Comparison of ENCODE assay signal across 8 mouse cellular contexts in the genomic region with DNA sequence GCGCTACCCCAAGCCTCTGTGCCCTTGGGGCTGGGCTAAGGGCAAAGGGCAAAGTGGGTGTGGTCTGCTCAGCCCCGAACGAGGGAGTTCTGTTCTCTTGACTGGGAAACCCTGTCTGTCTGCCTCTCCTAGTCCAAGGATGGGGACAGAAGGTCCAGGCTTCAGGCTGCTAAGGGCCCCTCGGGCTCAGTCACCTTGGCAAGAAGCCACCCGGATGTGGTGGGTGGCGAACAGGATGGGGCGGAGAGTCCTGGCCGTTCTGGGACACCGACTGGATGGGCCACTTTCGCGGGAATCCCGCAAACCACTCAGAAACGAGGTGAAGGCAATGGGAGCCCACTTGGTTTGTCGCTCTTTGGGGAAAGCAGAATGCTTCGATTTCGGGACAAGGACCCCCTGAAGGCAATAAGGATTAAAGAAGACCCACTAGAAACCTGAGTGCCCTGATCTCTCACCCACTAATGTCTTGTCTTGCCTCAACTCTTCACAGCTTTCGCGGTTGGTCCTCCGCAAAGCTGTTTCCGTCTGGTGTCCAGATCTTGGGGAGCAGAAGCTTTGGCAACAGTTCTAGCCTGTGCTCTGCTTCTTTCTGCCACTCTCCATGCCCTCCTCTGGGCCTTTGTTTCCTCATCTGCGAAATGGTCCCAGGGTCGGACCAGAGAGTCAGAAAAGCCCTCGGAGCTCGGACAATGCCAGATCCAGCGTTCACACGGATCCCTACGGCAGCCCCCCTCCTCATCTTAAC. TPM values are rescaled to one million over a fixed set of nuclear protein-coding genes. Genes with fewer than 3 reads are reported as not detected.
DNase-seq lines count a peak whose midpoint lies in the region; ATAC-seq and TF ChIP-seq lines count a peak whose summit lies in the region.

No protein-coding gene starts in this region.

- peak overlapping the region; percentile 98 for H3K4me2 ChIP-seq in heart, embryonic 16.5 days (ENCODE audit: low read depth, low read length)
- H3K4me2 ChIP-seq in stomach, embryonic 14.5 days (replicated peaks; ENCODE audit: low read depth, low read length): peak overlapping the region; percentile 91

- peak; percentile 62 for TF ChIP-seq POLR2A in embryonic fibroblast, embryonic 13.5 days (IDR thresholded peaks at IDR 0.05; ENCODE audit: low read depth, low read length)

- DNase-seq in CD4-positive, CD25-positive, alpha-beta regulatory T cell, adult 2 months (ENCODE audit: low read depth, low spot score): peak; percentile 41
- peak; percentile 93 for DNase-seq in adrenal gland, postnatal 14 days
- DNase-seq in kidney, postnatal 10 days: peak; percentile 93
- peak; percentile 90 to 93 for DNase-seq in lung, postnatal 4 days

- H3K9me3 ChIP-seq in heart, embryonic 16.5 days (replicated peaks; ENCODE audit: control insufficient read depth, low read length): no peaks in the 10 kb centered on the region
- H3K9me3 ChIP-seq in stomach, embryonic 14.5 days (ENCODE audit: control insufficient read depth, low read depth, low read length): no peaks in the 10 kb centered on the region

- no peaks in the 10 kb centered on the region for H3K36me3 ChIP-seq in heart, embryonic 16.5 days (ENCODE audit: control insufficient read depth, insufficient read depth)
- no peaks in the 10 kb centered on the region for H3K36me3 ChIP-seq in stomach, embryonic 14.5 days (ENCODE audit: control insufficient read depth, insufficient read depth, low read length)

- H3K27me3 ChIP-seq in heart, embryonic 16.5 days (ENCODE audit: control insufficient read depth, insufficient read depth, low read length): peaks cover 18% of the 10 kb centered on the region
- no peaks in the 10 kb centered on the region for H3K27me3 ChIP-seq in stomach, embryonic 14.5 days (ENCODE audit: control insufficient read depth, insufficient read depth, low read length)

- no peak for TF ChIP-seq CTCF in embryonic fibroblast, embryonic 13.5 days (IDR thresholded peaks at IDR 0.05; ENCODE audit: borderline replicate concordance, insufficient read depth, low read length)

- H3K27ac ChIP-seq in embryonic fibroblast, embryonic 13.5 days (ENCODE audit: insufficient read depth, low read length): 0 out of 2 replicates have a peak overlapping the region, but pooled peaks have one; percentile 1
- peak overlapping the region; percentile 86 for H3K27ac ChIP-seq in heart, embryonic 16.5 days (ENCODE audit: low read length)
- peak overlapping the region; percentile 97 for H3K27ac ChIP-seq in stomach, embryonic 14.5 days (ENCODE audit: low read length)

- ATAC-seq in CD4-positive, CD25-positive, alpha-beta regulatory T cell, adult 4 months: no peak
- ATAC-seq in heart, embryonic 16.5 days (replicated peaks; ENCODE audit: extremely low read depth, insufficient read depth, low FRiP score): peak; percentile 45; the same call in 1 of the 2 replicates
- peak; percentile 38; the same call in 1 of the 2 replicates for ATAC-seq in stomach, embryonic 14.5 days (ENCODE audit: insufficient number of reproducible peaks, insufficient read depth, low FRiP score, low read depth)

- no peaks in the 10 kb centered on the region; the same call in 1 of the 2 replicates for H3K4me1 ChIP-seq in embryonic fibroblast, embryonic 13.5 days (ENCODE audit: control insufficient read depth, insufficient read depth, low read length)
- peaks cover 25% of the 10 kb centered on the region for H3K4me1 ChIP-seq in heart, embryonic 16.5 days (ENCODE audit: control insufficient read depth, insufficient read depth, low read length)
- H3K4me1 ChIP-seq in stomach, embryonic 14.5 days (ENCODE audit: control insufficient read depth, insufficient read depth, low read length): peaks cover 28% of the 10 kb centered on the region; the same call in 1 of the 2 replicates

- peak overlapping the region; percentile 92 for H3K9ac ChIP-seq in heart, embryonic 16.5 days (ENCODE audit: low read length)
- peak overlapping the region; percentile 87 for H3K9ac ChIP-seq in stomach, embryonic 14.5 days (replicated peaks; ENCODE audit: low read depth, low read length)

- peak overlapping the region; percentile 64 for H3K4me3 ChIP-seq in embryonic fibroblast, embryonic 13.5 days (ENCODE audit: insufficient read depth, low read length)
- peak overlapping the region; percentile 86 for H3K4me3 ChIP-seq in heart, embryonic 16.5 days (ENCODE audit: low read length)
- H3K4me3 ChIP-seq in stomach, embryonic 14.5 days (ENCODE audit: low read depth, low read length): peak overlapping the region; percentile 88

- WGBS in heart, embryonic 16.5 days: 4% methylated on average over 27 of the region's 27 CpGs
- 1% methylated on average over 27 of the region's 27 CpGs for WGBS in stomach, embryonic 14.5 days

RNA-seq across cellular contexts. Expression of a gene that starts 0.7 kb away (rescaled TPM):
- under 1 TPM; 0.34 to 0.48 TPM for polyA plus RNA-seq in CD4-positive, CD25-positive, alpha-beta regulatory T cell, adult 4 months (2017; shearing (Covaris generic))
- total RNA-seq in adrenal gland, postnatal 14 days (2021): 15.7 and 21.5 TPM in 2 replicates
- 13.2 and 25.8 TPM in 2 replicates for polyA plus RNA-seq in embryonic fibroblast, embryonic 13.5 days (2011; ENCODE audit: insufficient read length, low read depth, missing spikeins)
- polyA plus RNA-seq in heart, embryonic 16.5 days (2015; fragmentation: Nextera tagmentation; extraction: Ambion mirVana): 1.7 and 2.0 TPM in 2 replicates
- 10.5 and 11.1 TPM in 2 replicates for polyA plus RNA-seq in stomach, embryonic 14.5 days (2014; fragmentation: Nextera tagmentation; extraction: Ambion mirVana)

Comparison
In these comparisons a context has a peak if more than half of its experiments do, and no peak if none do; other contexts are left out.
1. DNase-seq: peak in every context shown above with its lines; median percentile 93 in adrenal gland, postnatal 14 days; 93 in kidney, postnatal 10 days; 92 in lung, postnatal 4 days; 41 in CD4-positive, CD25-positive, alpha-beta regulatory T cell, adult 2 months.
2. H3K27ac ChIP-seq: peak in every context shown above with its lines; median percentile 97 in stomach, embryonic 14.5 days; 86 in heart, embryonic 16.5 days; 1 in embryonic fibroblast, embryonic 13.5 days.